Mouse (Mus musculus): ENCODE data around the gene Mical3. TPM values are rescaled to one million over a fixed set of nuclear protein-coding genes. Genes with fewer than 3 reads are reported as not detected.

The Mical3 gene
- polyA plus RNA-seq, 1 experiment from 2014 or later = 17.0 TPM

DNA sequence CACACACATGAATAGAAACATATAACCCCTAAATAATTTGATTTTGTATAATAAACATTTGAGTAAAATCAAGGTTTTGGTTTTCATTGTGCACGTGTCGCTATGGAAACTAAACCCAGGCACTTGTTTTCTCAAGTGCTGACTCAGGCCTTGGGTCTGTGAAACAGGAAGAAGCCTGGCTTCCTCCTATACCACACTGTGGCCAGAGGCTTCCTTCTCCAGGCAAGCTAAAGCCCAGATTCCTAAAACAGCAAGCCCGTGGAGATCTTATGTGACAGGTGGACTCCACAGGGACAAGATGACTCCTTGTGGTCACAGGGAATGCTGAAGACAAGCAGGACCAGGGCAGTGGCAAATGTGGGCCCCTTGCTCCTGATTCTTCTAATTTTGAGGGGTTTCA is 175.6 kb downstream of the Mical3 start:
- Histone ChIP-seq H3K4me1 (ENCODE audit: control insufficient read depth, insufficient read depth, low read length) (no peaks in the 10 kb centered on the region), H3K36me3 (ENCODE audit: control insufficient read depth, insufficient read depth, low read length) (peaks cover 39% of the 10 kb centered on the region), H3K9me3 (ENCODE audit: control insufficient read depth, low read length) (no peaks in the 10 kb centered on the region), H3K27me3 (replicated peaks; ENCODE audit: control insufficient read depth, insufficient read depth, low read length) (no peaks in the 10 kb centered on the region), H3K4me3 (ENCODE audit: low read depth, low read length) (no peak overlapping the region), H3K4me2 (ENCODE audit: low read depth, low read length) (no peak overlapping the region), H3K27ac (replicated peaks; ENCODE audit: low read depth, low read length) (no peak overlapping the region), H3K9ac (ENCODE audit: low read depth, low read length) (no peak overlapping the region)
- WGBS = 67% methylated on average over 3 of the region's 3 CpGs
- ATAC-seq (ENCODE audit: low read depth) = no peak
- peak; percentile 37 for DNase-seq (ENCODE audit: low spot score)

DNA sequence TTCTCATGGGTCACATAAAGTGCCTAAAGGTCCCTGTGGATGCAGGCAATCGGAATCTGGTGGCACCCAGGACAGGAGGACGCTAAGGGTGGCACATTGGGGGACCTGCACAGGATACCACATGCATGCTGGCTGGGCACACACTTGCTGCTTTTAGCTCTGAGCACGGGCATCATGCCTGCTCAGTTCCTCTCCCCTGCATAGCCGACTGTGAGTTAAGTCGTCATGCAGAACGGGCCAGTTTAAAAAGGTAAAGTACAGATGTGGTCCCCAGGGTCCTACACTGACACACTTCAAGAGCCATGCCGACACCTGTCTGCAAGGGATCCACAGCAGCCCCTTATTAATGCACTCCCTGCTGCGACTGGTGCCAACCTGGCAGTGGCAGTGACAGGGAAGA is 176.6 kb downstream of the Mical3 start:
- no peak for DNase-seq (ENCODE audit: low spot score)
- WGBS = 82% methylated on average over 8 of the region's 8 CpGs
- Histone ChIP-seq H3K27me3 (replicated peaks; ENCODE audit: control insufficient read depth, insufficient read depth, low read length) (no peaks in the 10 kb centered on the region), H3K4me3 (ENCODE audit: low read depth, low read length) (no peak overlapping the region), H3K9me3 (ENCODE audit: control insufficient read depth, low read length) (no peaks in the 10 kb centered on the region), H3K9ac (ENCODE audit: low read depth, low read length) (no peak overlapping the region), H3K27ac (replicated peaks; ENCODE audit: low read depth, low read length) (no peak overlapping the region), H3K36me3 (ENCODE audit: control insufficient read depth, insufficient read depth, low read length) (peaks cover 41% of the 10 kb centered on the region), H3K4me2 (ENCODE audit: low read depth, low read length) (no peak overlapping the region), H3K4me1 (ENCODE audit: control insufficient read depth, insufficient read depth, low read length) (no peaks in the 10 kb centered on the region)
- no peak for ATAC-seq (ENCODE audit: low read depth)

DNA sequence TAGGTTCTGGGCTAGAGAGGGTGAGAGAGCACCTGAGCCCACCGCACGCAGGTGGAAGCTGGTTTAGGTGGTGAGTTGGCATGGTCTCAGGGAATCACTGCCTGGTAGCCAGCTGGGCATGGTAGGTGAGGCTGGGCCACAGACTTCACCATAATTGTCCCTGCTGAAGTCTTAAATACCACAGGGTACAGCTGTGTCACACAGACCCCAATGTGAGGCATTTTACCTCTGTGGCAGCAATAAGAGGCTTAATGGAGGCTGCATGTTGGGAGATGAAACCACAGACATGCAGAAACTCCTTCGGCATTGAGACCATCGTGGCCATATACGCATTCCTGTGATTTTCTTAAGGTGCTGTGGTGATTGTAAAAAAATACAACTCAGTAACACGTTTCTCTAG is 178.3 kb downstream of the Mical3 start:
- H3K36me3 ChIP-seq (ENCODE audit: control insufficient read depth, insufficient read depth, low read length) = peaks cover 34% of the 10 kb centered on the region
- H3K9me3 ChIP-seq (ENCODE audit: control insufficient read depth, low read length) = no peaks in the 10 kb centered on the region
- H3K9ac ChIP-seq (ENCODE audit: low read depth, low read length) = no peak overlapping the region
- no peak overlapping the region for H3K27ac ChIP-seq (replicated peaks; ENCODE audit: low read depth, low read length)
- DNase-seq (ENCODE audit: low spot score) = no peak
- H3K27me3 ChIP-seq (replicated peaks; ENCODE audit: control insufficient read depth, insufficient read depth, low read length) = no peaks in the 10 kb centered on the region
- WGBS = 86% methylated on average over 6 of the region's 6 CpGs
- H3K4me3 ChIP-seq (ENCODE audit: low read depth, low read length) = no peak overlapping the region
- H3K4me1 ChIP-seq (ENCODE audit: control insufficient read depth, insufficient read depth, low read length) = no peaks in the 10 kb centered on the region
- ATAC-seq (ENCODE audit: low read depth) = no peak
- no peak overlapping the region for H3K4me2 ChIP-seq (ENCODE audit: low read depth, low read length)

DNA sequence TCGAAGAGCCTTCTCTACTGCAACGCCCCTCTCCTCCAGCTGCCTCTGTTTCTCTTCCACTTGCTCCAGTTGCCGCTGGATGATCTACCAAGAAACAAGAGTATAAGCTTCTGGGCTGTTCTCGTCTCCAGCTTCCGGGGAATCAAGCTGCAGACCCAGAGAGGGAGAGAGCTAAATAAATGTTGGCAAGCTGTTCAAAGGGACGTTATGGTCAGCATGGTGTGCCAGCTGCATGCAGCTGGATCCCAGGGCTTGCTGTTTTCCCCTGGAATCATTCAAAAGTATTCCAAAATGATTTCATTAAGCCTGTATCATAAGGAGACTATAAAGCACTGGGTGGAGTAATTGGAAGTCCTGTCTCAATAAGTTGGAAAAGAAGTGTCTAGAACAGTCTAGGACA is 179.5 kb downstream of the Mical3 start:
- Histone ChIP-seq H3K9me3 (ENCODE audit: control insufficient read depth, low read length) (no peaks in the 10 kb centered on the region), H3K27me3 (replicated peaks; ENCODE audit: control insufficient read depth, insufficient read depth, low read length) (no peaks in the 10 kb centered on the region), H3K9ac (ENCODE audit: low read depth, low read length) (no peak overlapping the region), H3K4me2 (ENCODE audit: low read depth, low read length) (no peak overlapping the region), H3K36me3 (ENCODE audit: control insufficient read depth, insufficient read depth, low read length) (peaks cover 33% of the 10 kb centered on the region), H3K4me1 (ENCODE audit: control insufficient read depth, insufficient read depth, low read length) (no peaks in the 10 kb centered on the region), H3K4me3 (ENCODE audit: low read depth, low read length) (no peak overlapping the region), H3K27ac (replicated peaks; ENCODE audit: low read depth, low read length) (no peak overlapping the region)
- DNase-seq (ENCODE audit: low spot score) (no peak), ATAC-seq (ENCODE audit: low read depth) (no peak)
- 89% methylated on average over 6 of the region's 6 CpGs for WGBS

DNA sequence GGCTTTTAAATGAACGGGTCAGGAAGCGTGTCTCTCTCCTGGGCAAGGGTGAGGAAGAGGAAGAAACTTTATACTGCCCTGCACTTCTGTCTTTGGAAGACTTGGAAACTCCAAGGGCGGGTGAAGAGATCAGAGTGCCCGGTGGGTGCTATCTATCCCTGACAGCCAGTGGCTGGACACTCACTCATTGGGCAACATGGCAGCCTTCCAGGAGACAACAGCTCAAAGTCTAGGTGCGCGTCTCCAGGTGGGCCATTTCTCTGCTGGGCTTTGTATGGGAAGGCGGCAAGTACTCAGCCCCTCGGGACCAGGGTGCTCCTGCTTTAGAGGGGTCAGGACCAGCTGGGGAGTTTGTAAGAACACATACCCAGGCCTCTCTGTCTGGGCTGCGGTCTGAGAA is 185.3 kb downstream of the Mical3 start:
- Histone ChIP-seq H3K27ac (replicated peaks; ENCODE audit: low read depth, low read length) (no peak overlapping the region), H3K4me3 (ENCODE audit: low read depth, low read length) (no peak overlapping the region), H3K9ac (ENCODE audit: low read depth, low read length) (no peak overlapping the region), H3K9me3 (ENCODE audit: control insufficient read depth, low read length) (no peaks in the 10 kb centered on the region), H3K4me1 (ENCODE audit: control insufficient read depth, insufficient read depth, low read length) (no peaks in the 10 kb centered on the region), H3K4me2 (ENCODE audit: low read depth, low read length) (no peak overlapping the region), H3K27me3 (replicated peaks; ENCODE audit: control insufficient read depth, insufficient read depth, low read length) (no peaks in the 10 kb centered on the region), H3K36me3 (ENCODE audit: control insufficient read depth, insufficient read depth, low read length) (peaks cover 26% of the 10 kb centered on the region)
- no peak for ATAC-seq (ENCODE audit: low read depth)
- 90% methylated on average over 9 of the region's 9 CpGs for WGBS
- DNase-seq (ENCODE audit: low spot score) = no peak

DNA sequence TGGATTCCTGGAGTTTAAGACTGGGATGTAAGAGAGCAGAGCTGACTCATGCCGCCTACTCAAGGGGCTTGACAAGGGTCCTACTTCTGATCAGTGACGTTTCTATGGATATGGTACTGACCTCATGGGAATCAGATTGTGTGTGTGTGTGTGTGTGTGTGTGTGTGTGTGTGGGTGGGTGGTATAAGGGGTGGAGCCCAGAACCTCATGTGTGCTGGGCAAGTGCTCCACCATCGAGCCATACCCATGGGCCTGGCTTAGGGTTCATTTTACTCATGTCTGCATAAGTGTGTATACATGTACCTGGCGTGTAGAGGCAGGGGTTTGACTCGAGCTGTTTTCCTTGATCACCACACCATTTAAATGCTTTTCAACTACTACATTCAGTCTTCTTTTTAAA is 186.8 kb downstream of the Mical3 start:
- Histone ChIP-seq H3K4me3 (ENCODE audit: low read depth, low read length) (no peak overlapping the region), H3K4me1 (ENCODE audit: control insufficient read depth, insufficient read depth, low read length) (no peaks in the 10 kb centered on the region), H3K9ac (ENCODE audit: low read depth, low read length) (no peak overlapping the region), H3K27ac (replicated peaks; ENCODE audit: low read depth, low read length) (no peak overlapping the region), H3K9me3 (ENCODE audit: control insufficient read depth, low read length) (no peaks in the 10 kb centered on the region), H3K4me2 (ENCODE audit: low read depth, low read length) (no peak overlapping the region), H3K27me3 (replicated peaks; ENCODE audit: control insufficient read depth, insufficient read depth, low read length) (no peaks in the 10 kb centered on the region), H3K36me3 (ENCODE audit: control insufficient read depth, insufficient read depth, low read length) (peaks cover 20% of the 10 kb centered on the region)
- WGBS = 82% methylated on average over 5 of the region's 5 CpGs
- no peak for ATAC-seq (ENCODE audit: low read depth)
- no peak for DNase-seq (ENCODE audit: low spot score)

DNA sequence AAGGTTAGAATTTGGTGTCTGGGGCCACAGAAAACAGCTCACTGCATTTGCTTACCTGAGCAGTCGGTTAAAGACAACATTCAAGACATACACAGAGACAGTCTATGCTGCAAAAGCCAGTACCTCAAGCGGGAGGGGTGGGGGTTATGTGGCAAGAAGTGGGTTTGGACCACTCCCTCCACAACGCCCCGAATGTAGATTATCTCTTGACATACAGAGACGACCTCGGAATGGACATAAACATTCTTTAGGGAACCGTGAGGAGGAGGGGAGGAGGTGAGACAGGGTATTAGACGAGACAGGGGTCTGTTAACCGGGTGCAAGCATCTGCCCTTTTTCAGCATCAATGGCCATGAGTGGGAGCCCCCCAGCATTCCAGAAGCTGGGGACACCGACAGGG is 187.2 kb downstream of the Mical3 start:
- no peak overlapping the region for H3K9ac ChIP-seq (ENCODE audit: low read depth, low read length)
- H3K4me3 ChIP-seq (ENCODE audit: low read depth, low read length) = no peak overlapping the region
- DNase-seq (ENCODE audit: low spot score) (no peak), ATAC-seq (ENCODE audit: low read depth) (no peak)
- H3K36me3 ChIP-seq (ENCODE audit: control insufficient read depth, insufficient read depth, low read length) = peaks cover 20% of the 10 kb centered on the region
- H3K4me2 ChIP-seq (ENCODE audit: low read depth, low read length) = no peak overlapping the region
- no peaks in the 10 kb centered on the region for H3K27me3 ChIP-seq (replicated peaks; ENCODE audit: control insufficient read depth, insufficient read depth, low read length)
- H3K27ac ChIP-seq (replicated peaks; ENCODE audit: low read depth, low read length) = no peak overlapping the region
- no peaks in the 10 kb centered on the region for H3K9me3 ChIP-seq (ENCODE audit: control insufficient read depth, low read length)
- WGBS = 87% methylated on average over 10 of the region's 10 CpGs
- no peaks in the 10 kb centered on the region for H3K4me1 ChIP-seq (ENCODE audit: control insufficient read depth, insufficient read depth, low read length)

DNA sequence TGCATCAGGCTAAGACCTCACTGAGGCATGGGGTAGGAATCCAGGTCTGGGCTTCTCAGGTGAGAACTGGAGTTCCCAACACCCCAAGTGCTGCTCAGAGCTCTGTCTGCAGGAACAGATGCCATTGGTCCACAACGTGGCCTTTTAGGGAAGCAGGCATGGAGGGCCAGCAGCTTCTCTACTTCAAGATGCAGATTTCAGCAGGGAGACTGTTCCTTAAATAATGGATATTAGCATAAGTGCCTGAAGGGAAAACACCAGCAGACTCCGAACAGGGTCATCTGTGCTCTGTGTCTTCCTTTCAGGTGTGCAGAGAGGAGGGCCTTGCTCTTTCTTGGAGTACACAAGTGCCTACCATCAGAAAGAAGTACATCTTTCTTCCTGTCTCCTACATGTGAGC is 187.7 kb downstream of the Mical3 start:
- H3K4me2 ChIP-seq (ENCODE audit: low read depth, low read length) = no peak overlapping the region
- no peak overlapping the region for H3K9ac ChIP-seq (ENCODE audit: low read depth, low read length)
- no peaks in the 10 kb centered on the region for H3K9me3 ChIP-seq (ENCODE audit: control insufficient read depth, low read length)
- no peak for DNase-seq (ENCODE audit: low spot score)
- WGBS = 50% methylated on average over 2 of the region's 2 CpGs
- no peak overlapping the region for H3K4me3 ChIP-seq (ENCODE audit: low read depth, low read length)
- no peak overlapping the region for H3K27ac ChIP-seq (replicated peaks; ENCODE audit: low read depth, low read length)
- H3K27me3 ChIP-seq (replicated peaks; ENCODE audit: control insufficient read depth, insufficient read depth, low read length) = no peaks in the 10 kb centered on the region
- H3K36me3 ChIP-seq (ENCODE audit: control insufficient read depth, insufficient read depth, low read length) = peaks cover 15% of the 10 kb centered on the region
- no peak for ATAC-seq (ENCODE audit: low read depth)
- no peaks in the 10 kb centered on the region for H3K4me1 ChIP-seq (ENCODE audit: control insufficient read depth, insufficient read depth, low read length)

DNA sequence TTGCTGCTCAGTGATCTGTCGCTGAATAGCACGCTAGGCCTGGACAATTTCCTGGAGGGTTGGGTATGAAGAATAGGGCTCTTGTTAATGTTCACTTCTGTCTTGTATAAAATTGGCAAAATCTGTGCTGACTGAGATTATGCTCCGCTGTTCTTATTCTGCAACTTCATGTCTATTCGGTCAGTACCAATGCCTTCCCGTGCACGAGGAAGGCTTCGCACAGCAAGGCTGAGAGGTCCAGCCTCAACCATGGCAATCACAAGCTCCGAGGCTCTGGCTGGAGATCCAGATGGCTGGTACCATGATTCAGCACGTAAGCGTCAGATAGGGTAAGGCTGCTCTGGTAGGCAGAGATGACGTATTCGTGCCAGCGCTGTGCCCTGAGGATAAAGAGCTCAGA is 189.2 kb downstream of the Mical3 start:
- no peak for ATAC-seq (ENCODE audit: low read depth)
- WGBS = 90% methylated on average over 13 of the region's 13 CpGs
- Histone ChIP-seq H3K27me3 (replicated peaks; ENCODE audit: control insufficient read depth, insufficient read depth, low read length) (no peaks in the 10 kb centered on the region), H3K4me3 (ENCODE audit: low read depth, low read length) (no peak overlapping the region), H3K4me1 (ENCODE audit: control insufficient read depth, insufficient read depth, low read length) (no peaks in the 10 kb centered on the region), H3K9ac (ENCODE audit: low read depth, low read length) (no peak overlapping the region), H3K27ac (replicated peaks; ENCODE audit: low read depth, low read length) (no peak overlapping the region), H3K4me2 (ENCODE audit: low read depth, low read length) (no peak overlapping the region), H3K9me3 (ENCODE audit: control insufficient read depth, low read length) (no peaks in the 10 kb centered on the region), H3K36me3 (ENCODE audit: control insufficient read depth, insufficient read depth, low read length) (peaks cover 8% of the 10 kb centered on the region)
- no peak for DNase-seq (ENCODE audit: low spot score)

All from embryonic facial prominence, embryonic 14.5 days (tissue).